Mouse (Mus musculus): ENCODE data around the gene Pate2. TPM values are rescaled to one million over a fixed set of nuclear protein-coding genes. Genes with fewer than 3 reads are reported as not detected.
A peak's percentile ranks its signal among the peaks of the same experiment; 100 is the strongest.

Pate2 gene
- total and polyA plus RNA-seq, 3 experiments = 0.23 to 0.29 TPM; not detected in 1

DNA sequence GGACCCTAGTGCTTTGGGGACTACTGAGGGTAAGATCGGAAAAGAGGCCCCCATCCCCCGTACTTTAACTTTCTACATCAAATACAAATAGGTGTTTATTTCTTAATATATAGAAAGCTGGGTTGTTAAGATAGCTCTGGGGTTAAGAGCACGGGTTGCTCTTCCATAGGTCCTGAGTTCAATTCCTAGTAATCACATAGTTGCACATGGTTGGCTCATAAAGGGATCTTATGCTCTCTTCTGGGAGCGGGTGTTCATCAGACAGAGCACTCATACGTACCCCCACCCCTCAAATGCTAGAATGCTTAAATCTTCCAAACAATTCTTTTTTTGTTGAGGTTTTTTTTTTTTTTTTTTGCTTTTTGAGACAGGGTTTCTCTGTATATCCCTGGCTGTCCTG, 579 bp downstream of the Pate2 start:
- Histone ChIP-seq H3K4me3 (ENCODE audit: control insufficient read depth in 1 of 2, insufficient read depth in 1 of 2, low read depth in 2 of 2, low read length in 2 of 2) (peak overlapping the region; percentile 81 to 99), H3K36me3 (ENCODE audit: control insufficient read depth in 1 of 2, insufficient read depth in 2 of 2, low read length in 2 of 2) (peaks cover 9 to 21% of the 10 kb centered on the region in 2 experiments), H3K79me2 (ENCODE audit: control insufficient read depth, insufficient read depth, low read length, poor library complexity) (peaks cover 11% of the 10 kb centered on the region), H3K4me1 (ENCODE audit: control insufficient read depth in 1 of 2, insufficient read depth in 2 of 2, low read length in 2 of 2) (peaks cover 0 to 6% of the 10 kb centered on the region in 2 experiments; a peak in 1 of 4 replicates), H3K9ac (ENCODE audit: control insufficient read depth, low read depth, low read length, poor library complexity, severe bottlenecking) (peak overlapping the region; percentile 91), H3K9me3 (replicated peaks; ENCODE audit: insufficient read depth, low read length) (no peaks in the 10 kb centered on the region), H3K27me3 (ENCODE audit: control insufficient read depth in 1 of 2, insufficient read depth in 2 of 2, low read length in 2 of 2) (no peaks in the 10 kb centered on the region), H3K27ac (ENCODE audit: control insufficient read depth, low read depth, low read length) (peak overlapping the region; percentile 95)
- TF ChIP-seq POLR2AphosphoS5 (IDR thresholded peaks at IDR 0.05; ENCODE audit: borderline replicate concordance, low read depth, low read length) = no peak
- no peak for TF ChIP-seq MEF2A (IDR thresholded peaks at IDR 0.05; ENCODE audit: extremely low read depth, insufficient replicate concordance, low read depth, low read length, poor library complexity, severe bottlenecking)
- TF ChIP-seq EP300 (IDR thresholded peaks at IDR 0.05; ENCODE audit: low read depth in 1 of 2, low read length in 2 of 2) = peak in 1 of 2 experiments; percentile 11; a peak in 1 of 4 replicates
- no peak for TF ChIP-seq KAT2A (conservative IDR thresholded peaks at IDR 0.05; ENCODE audit: low read depth, low read length)
- no peak for DNase-seq (ENCODE audit: low read depth, low spot score)

DNA sequence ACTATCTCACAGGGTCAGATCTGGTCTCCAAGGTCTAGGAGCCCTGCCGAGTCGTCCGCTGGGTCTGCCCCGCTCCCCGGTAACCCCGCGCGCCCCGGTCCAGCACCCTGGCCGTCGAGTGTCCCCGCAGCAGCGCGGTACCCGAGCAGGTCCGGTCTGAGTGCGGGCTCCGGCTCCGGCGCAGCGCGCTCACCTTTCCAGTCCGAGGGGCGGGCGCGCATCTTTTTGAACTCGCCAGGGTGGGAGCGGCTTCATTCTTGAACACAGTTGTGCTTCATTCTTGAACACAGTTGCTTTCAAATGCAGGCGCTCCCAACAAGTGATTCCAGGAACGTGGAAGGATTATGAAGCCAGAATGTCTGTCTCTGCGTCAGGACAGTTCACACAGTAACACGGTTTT, 4.3 kb downstream of the Pate2 start:
- Histone ChIP-seq H3K79me2 (ENCODE audit: control insufficient read depth, insufficient read depth, low read length, poor library complexity) (peaks cover 4% of the 10 kb centered on the region), H3K4me1 (ENCODE audit: control insufficient read depth in 1 of 2, insufficient read depth in 2 of 2, low read length in 2 of 2) (peaks cover 0 to 4% of the 10 kb centered on the region in 2 experiments; a peak in 1 of 4 replicates), H3K9ac (ENCODE audit: control insufficient read depth, low read depth, low read length, poor library complexity, severe bottlenecking) (no peak overlapping the region), H3K27me3 (ENCODE audit: control insufficient read depth in 1 of 2, insufficient read depth in 2 of 2, low read length in 2 of 2) (no peaks in the 10 kb centered on the region), H3K4me3 (ENCODE audit: control insufficient read depth in 1 of 2, insufficient read depth in 1 of 2, low read depth in 2 of 2, low read length in 2 of 2) (no peak overlapping the region), H3K9me3 (replicated peaks; ENCODE audit: insufficient read depth, low read length) (no peaks in the 10 kb centered on the region), H3K27ac (ENCODE audit: control insufficient read depth, low read depth, low read length) (no peak overlapping the region), H3K36me3 (ENCODE audit: control insufficient read depth in 1 of 2, insufficient read depth in 2 of 2, low read length in 2 of 2) (no peaks in the 10 kb centered on the region)
- DNase-seq (ENCODE audit: low read depth, low spot score) = no peak
- TF ChIP-seq USF2 (IDR thresholded peaks at IDR 0.05; ENCODE audit: borderline replicate concordance in 1 of 2, insufficient read depth in 1 of 2, low read depth in 1 of 2, low read length in 2 of 2) (no peak), UBTF (IDR thresholded peaks at IDR 0.05; ENCODE audit: borderline replicate concordance, insufficient read depth, low read depth, low read length) (no peak), SIN3A (IDR thresholded peaks at IDR 0.05; ENCODE audit: low read length) (no peak), MAFK (IDR thresholded peaks at IDR 0.05; ENCODE audit: borderline replicate concordance, low read depth, low read length) (no peak), SMC3 (IDR thresholded peaks at IDR 0.05; ENCODE audit: low read depth, low read length) (no peak), ZC3H11A (IDR thresholded peaks at IDR 0.05; ENCODE audit: low read depth, low read length) (no peak), POLR2AphosphoS5 (IDR thresholded peaks at IDR 0.05; ENCODE audit: borderline replicate concordance, low read depth, low read length) (no peak), ZNF384 (IDR thresholded peaks at IDR 0.05; ENCODE audit: low read depth, low read length) (no peak), CHD2 (IDR thresholded peaks at IDR 0.05; ENCODE audit: low read length) (no peak), JUND (IDR thresholded peaks at IDR 0.05; ENCODE audit: low read depth, low read length) (no peak), ETS1 (IDR thresholded peaks at IDR 0.05; ENCODE audit: low read depth, low read length) (no peak), NELFE (IDR thresholded peaks at IDR 0.05; ENCODE audit: low read depth, low read length) (no peak)
